ENCODE assay signal across 21 mouse cellular contexts in genomic region chr15:81915663-81916062, GRCm38 (mm10). TPM values are rescaled to one million over a fixed set of nuclear protein-coding genes. Genes with fewer than 3 reads are reported as not detected.
DNase-seq lines count a peak whose midpoint lies in the region; ATAC-seq lines count a peak whose summit lies in the region.
"Had no signal": no experiment of that assay in that cellular context is flagged by ENCODE, and none has a peak within 500 bp of the region (broad histone marks: within the 10 kb centered on the region; RNA-seq: fewer than 3 reads in every experiment).

No protein-coding gene starts in this region.

- 82% methylated on average over 5 of the region's 5 CpGs for WGBS in embryonic facial prominence, embryonic 13.5 days
- WGBS in embryonic facial prominence, embryonic 10.5 days: 87% methylated on average over 5 of the region's 5 CpGs
- WGBS in hindbrain, embryonic 12.5 days: 94% methylated on average over 5 of the region's 5 CpGs
- 83% methylated on average over 5 of the region's 5 CpGs for WGBS in hindbrain, embryonic 11.5 days
- WGBS in liver, embryonic 12.5 days (ENCODE audit: insufficient replicate concordance): 70% methylated on average over 5 of the region's 5 CpGs

- H3K9me3 ChIP-seq in embryonic facial prominence, embryonic 13.5 days: no peaks in the 10 kb centered on the region
- H3K9me3 ChIP-seq in embryonic facial prominence, embryonic 10.5 days: no peaks in the 10 kb centered on the region
- H3K9me3 ChIP-seq in hindbrain, embryonic 12.5 days (replicated peaks): no peaks in the 10 kb centered on the region
- H3K9me3 ChIP-seq in hindbrain, embryonic 11.5 days (ENCODE audit: control insufficient read depth, low read length): no peaks in the 10 kb centered on the region
- no peaks in the 10 kb centered on the region for H3K9me3 ChIP-seq in liver, embryonic 12.5 days (replicated peaks)
- H3K9me3 ChIP-seq: embryonic facial prominence, embryonic 15.5 days; forebrain, embryonic 10.5 days; G1E had no signal

- H3K27me3 ChIP-seq in embryonic facial prominence, embryonic 13.5 days: no peaks in the 10 kb centered on the region
- H3K27me3 ChIP-seq in embryonic facial prominence, embryonic 10.5 days (replicated peaks; ENCODE audit: low read depth, poor library complexity, severe bottlenecking): no peaks in the 10 kb centered on the region
- H3K27me3 ChIP-seq in hindbrain, embryonic 12.5 days: no peaks in the 10 kb centered on the region
- no peaks in the 10 kb centered on the region for H3K27me3 ChIP-seq in hindbrain, embryonic 11.5 days (ENCODE audit: control insufficient read depth, insufficient read depth, low read length)
- H3K27me3 ChIP-seq in liver, embryonic 12.5 days (replicated peaks): no peaks in the 10 kb centered on the region
- H3K27me3 ChIP-seq: embryonic facial prominence, embryonic 15.5 days had no signal

- no peaks in the 10 kb centered on the region for H3K4me1 ChIP-seq in embryonic facial prominence, embryonic 13.5 days
- H3K4me1 ChIP-seq in embryonic facial prominence, embryonic 10.5 days: no peaks in the 10 kb centered on the region
- no peaks in the 10 kb centered on the region for H3K4me1 ChIP-seq in hindbrain, embryonic 12.5 days
- H3K4me1 ChIP-seq in hindbrain, embryonic 11.5 days (replicated peaks; ENCODE audit: control insufficient read depth, insufficient read depth, low read length): no peaks in the 10 kb centered on the region
- peaks cover 33% of the 10 kb centered on the region for H3K4me1 ChIP-seq in liver, embryonic 12.5 days
- H3K4me1 ChIP-seq: embryonic facial prominence, embryonic 15.5 days; forebrain, embryonic 10.5 days had no signal

- no peak for DNase-seq in embryonic facial prominence, embryonic 10.5 days (ENCODE audit: low spot score)
- no peak for DNase-seq in hindbrain, embryonic 11.5 days (ENCODE audit: low spot score)
- DNase-seq in testis, postnatal 14 days (ENCODE audit: low spot score): no peak
- DNase-seq in adrenal gland, adult (ENCODE audit: inconsistent age in 2 of 2, low spot score in 1 of 2): no peak
- DNase-seq: adrenal gland, postnatal 14 days; B cell, adult 2 months; cerebellum, adult 11-12 months; cerebellum, adult 9-10 months; cerebellum, postnatal 25 days; heart, postnatal 4 days had no signal

- H3K9ac ChIP-seq in embryonic facial prominence, embryonic 13.5 days: 0 out of 2 replicates have a peak overlapping the region, but pooled peaks have one; percentile 11
- H3K9ac ChIP-seq in hindbrain, embryonic 12.5 days: peak overlapping the region; percentile 13; the same call in 1 of the 2 replicates
- H3K9ac ChIP-seq in hindbrain, embryonic 11.5 days (ENCODE audit: low read depth, low read length): no peak overlapping the region
- no peak overlapping the region for H3K9ac ChIP-seq in liver, embryonic 12.5 days
- H3K9ac ChIP-seq: embryonic facial prominence, embryonic 15.5 days; hindbrain, embryonic 14.5 days had no signal

- H3K27ac ChIP-seq in embryonic facial prominence, embryonic 13.5 days: no peak overlapping the region
- no peak overlapping the region for H3K27ac ChIP-seq in embryonic facial prominence, embryonic 10.5 days (replicated peaks)
- no peak overlapping the region for H3K27ac ChIP-seq in hindbrain, embryonic 12.5 days
- H3K27ac ChIP-seq in hindbrain, embryonic 11.5 days (ENCODE audit: low read depth, low read length): no peak overlapping the region
- H3K27ac ChIP-seq in liver, embryonic 12.5 days: peak overlapping the region; percentile 52
- H3K27ac ChIP-seq: embryonic facial prominence, embryonic 15.5 days; forebrain, embryonic 10.5 days; hindbrain, embryonic 14.5 days had no signal

- no peak for ATAC-seq in embryonic facial prominence, embryonic 13.5 days (ENCODE audit: insufficient number of reproducible peaks, insufficient read depth, low FRiP score, low TSS enrichment, low read depth)
- no peak for ATAC-seq in hindbrain, embryonic 12.5 days (ENCODE audit: low FRiP score)
- ATAC-seq in hindbrain, embryonic 11.5 days (ENCODE audit: low FRiP score): no peak
- no peak for ATAC-seq in liver, embryonic 12.5 days
- ATAC-seq: CD4-positive, CD25-positive, alpha-beta regulatory T cell, adult 4 months; forebrain, embryonic 14.5 days; intestine, embryonic 16.5 days had no signal

- no peak overlapping the region for H3K4me3 ChIP-seq in embryonic facial prominence, embryonic 13.5 days
- no peak overlapping the region for H3K4me3 ChIP-seq in embryonic facial prominence, embryonic 10.5 days
- H3K4me3 ChIP-seq in hindbrain, embryonic 12.5 days: no peak overlapping the region
- no peak overlapping the region for H3K4me3 ChIP-seq in hindbrain, embryonic 11.5 days (ENCODE audit: low read depth, low read length)
- no peak overlapping the region for H3K4me3 ChIP-seq in liver, embryonic 12.5 days
- H3K4me3 ChIP-seq: embryonic facial prominence, embryonic 15.5 days; erythroblast, embryonic 14.5 days; forebrain, embryonic 10.5 days had no signal

- H3K36me3 ChIP-seq in embryonic facial prominence, embryonic 13.5 days: peaks cover 86% of the 10 kb centered on the region
- H3K36me3 ChIP-seq in embryonic facial prominence, embryonic 10.5 days (replicated peaks): peaks cover 84% of the 10 kb centered on the region
- peaks cover 66% of the 10 kb centered on the region for H3K36me3 ChIP-seq in hindbrain, embryonic 12.5 days
- peaks cover 9% of the 10 kb centered on the region for H3K36me3 ChIP-seq in hindbrain, embryonic 11.5 days (ENCODE audit: control insufficient read depth, insufficient read depth, low read length)
- H3K36me3 ChIP-seq in liver, embryonic 12.5 days: peaks cover 94% of the 10 kb centered on the region

- H3K4me2 ChIP-seq in embryonic facial prominence, embryonic 13.5 days: no peak overlapping the region
- H3K4me2 ChIP-seq in hindbrain, embryonic 12.5 days (replicated peaks): no peak overlapping the region
- no peak overlapping the region for H3K4me2 ChIP-seq in hindbrain, embryonic 11.5 days (replicated peaks; ENCODE audit: low read depth, low read length)
- H3K4me2 ChIP-seq in liver, embryonic 12.5 days: no peak overlapping the region
- H3K4me2 ChIP-seq: embryonic facial prominence, embryonic 15.5 days; hindbrain, embryonic 14.5 days had no signal

RNA-seq across cellular contexts. Expression of gene Polr3h, which starts 10.4 kb away (rescaled TPM):
- 51.8 and 63.9 TPM in 2 replicates for polyA plus RNA-seq in embryonic facial prominence, embryonic 13.5 days (2015; fragmentation: Nextera tagmentation; extraction: Ambion mirVana)
- polyA plus RNA-seq in embryonic facial prominence, embryonic 10.5 days (2016; fragmentation: Nextera tagmentation; extraction: Ambion mirVana): 74.3 and 84.5 TPM in 2 replicates
- polyA plus RNA-seq in hindbrain, embryonic 12.5 days (2016; fragmentation: Nextera tagmentation; extraction: Ambion mirVana): 58.0 and 58.4 TPM in 2 replicates
- polyA plus RNA-seq in hindbrain, embryonic 11.5 days (2014; fragmentation: Nextera tagmentation; extraction: Ambion mirVana): 66.2 and 67.1 TPM in 2 replicates
- polyA plus RNA-seq in liver, embryonic 12.5 days (2016; fragmentation: Nextera tagmentation; extraction: Ambion mirVana): 87.2 and 96.3 TPM in 2 replicates

RNA-seq across cellular contexts. Expression of gene Csdc2, which starts 20.9 kb away (rescaled TPM):
- 10.9 and 11.4 TPM in 2 replicates for polyA plus RNA-seq in embryonic facial prominence, embryonic 13.5 days (2015; fragmentation: Nextera tagmentation; extraction: Ambion mirVana)
- 8.1 and 8.5 TPM in 2 replicates for polyA plus RNA-seq in embryonic facial prominence, embryonic 10.5 days (2016; fragmentation: Nextera tagmentation; extraction: Ambion mirVana)
- 48.0 and 57.1 TPM in 2 replicates for polyA plus RNA-seq in hindbrain, embryonic 12.5 days (2016; fragmentation: Nextera tagmentation; extraction: Ambion mirVana)
- 25.2 and 25.7 TPM in 2 replicates for polyA plus RNA-seq in hindbrain, embryonic 11.5 days (2014; fragmentation: Nextera tagmentation; extraction: Ambion mirVana)
- polyA plus RNA-seq in liver, embryonic 12.5 days (2016; fragmentation: Nextera tagmentation; extraction: Ambion mirVana): 1.8 and 2.5 TPM in 2 replicates
- polyA plus RNA-seq: CD4-positive, CD25-positive, alpha-beta regulatory T cell, adult 4 months; erythroblast, embryonic 14.5 days; G1E had no signal

RNA-seq across cellular contexts. Expression of gene Aco2, which starts 43.6 kb away (rescaled TPM):
- 148 and 151 TPM in 2 replicates for polyA plus RNA-seq in embryonic facial prominence, embryonic 13.5 days (2015; fragmentation: Nextera tagmentation; extraction: Ambion mirVana)
- polyA plus RNA-seq in embryonic facial prominence, embryonic 10.5 days (2016; fragmentation: Nextera tagmentation; extraction: Ambion mirVana): 153 TPM in 2 replicates
- 193 TPM in 2 replicates for polyA plus RNA-seq in hindbrain, embryonic 12.5 days (2016; fragmentation: Nextera tagmentation; extraction: Ambion mirVana)
- polyA plus RNA-seq in hindbrain, embryonic 11.5 days (2014; fragmentation: Nextera tagmentation; extraction: Ambion mirVana): 155 and 169 TPM in 2 replicates
- 131 and 132 TPM in 2 replicates for polyA plus RNA-seq in liver, embryonic 12.5 days (2016; fragmentation: Nextera tagmentation; extraction: Ambion mirVana)

RNA-seq across cellular contexts. Expression of gene Phf5a, which starts 44.0 kb away (rescaled TPM):
- 164 and 172 TPM in 2 replicates for polyA plus RNA-seq in embryonic facial prominence, embryonic 13.5 days (2015; fragmentation: Nextera tagmentation; extraction: Ambion mirVana)
- polyA plus RNA-seq in embryonic facial prominence, embryonic 10.5 days (2016; fragmentation: Nextera tagmentation; extraction: Ambion mirVana): 260 and 267 TPM in 2 replicates
- polyA plus RNA-seq in hindbrain, embryonic 12.5 days (2016; fragmentation: Nextera tagmentation; extraction: Ambion mirVana): 102 and 115 TPM in 2 replicates
- polyA plus RNA-seq in hindbrain, embryonic 11.5 days (2014; fragmentation: Nextera tagmentation; extraction: Ambion mirVana): 184 and 186 TPM in 2 replicates
- polyA plus RNA-seq in liver, embryonic 12.5 days (2016; fragmentation: Nextera tagmentation; extraction: Ambion mirVana): 140 and 145 TPM in 2 replicates

RNA-seq across cellular contexts. Expression of gene Pmm1, which starts 45.1 kb away (rescaled TPM):
- polyA plus RNA-seq in embryonic facial prominence, embryonic 13.5 days (2015; fragmentation: Nextera tagmentation; extraction: Ambion mirVana): 30.0 and 35.7 TPM in 2 replicates
- 21.9 and 26.9 TPM in 2 replicates for polyA plus RNA-seq in embryonic facial prominence, embryonic 10.5 days (2016; fragmentation: Nextera tagmentation; extraction: Ambion mirVana)
- 30.7 and 32.3 TPM in 2 replicates for polyA plus RNA-seq in hindbrain, embryonic 12.5 days (2016; fragmentation: Nextera tagmentation; extraction: Ambion mirVana)
- polyA plus RNA-seq in hindbrain, embryonic 11.5 days (2014; fragmentation: Nextera tagmentation; extraction: Ambion mirVana): 31.1 and 33.7 TPM in 2 replicates
- polyA plus RNA-seq in liver, embryonic 12.5 days (2016; fragmentation: Nextera tagmentation; extraction: Ambion mirVana): 24.6 and 28.0 TPM in 2 replicates

Comparison
In these comparisons a context has a peak if more than half of its experiments do, and no peak if none do; other contexts are left out.
1. H3K9ac ChIP-seq: peak in embryonic facial prominence, embryonic 13.5 days (single experiment) and hindbrain, embryonic 12.5 days (single experiment); none in hindbrain, embryonic 11.5 days (single experiment) and liver, embryonic 12.5 days (single experiment).